Mouse (Mus musculus) erythroblast, embryonic 14.5 days (primary cell): ENCODE results near the gene Kl.

Source experiments
- GATA1 ChIP-seq: IDR thresholded peaks from 2 replicates; pipeline ENCODE4 v1.6.1; 2012; ENCODE audit warnings: low read length, inconsistent platforms, mixed read lengths
- TAL1 ChIP-seq: IDR thresholded peaks from 3 replicates; pipeline ENCODE4 v1.6.1; 2012; ENCODE audit warnings: low read length, inconsistent platforms, mixed read lengths

DNA sequence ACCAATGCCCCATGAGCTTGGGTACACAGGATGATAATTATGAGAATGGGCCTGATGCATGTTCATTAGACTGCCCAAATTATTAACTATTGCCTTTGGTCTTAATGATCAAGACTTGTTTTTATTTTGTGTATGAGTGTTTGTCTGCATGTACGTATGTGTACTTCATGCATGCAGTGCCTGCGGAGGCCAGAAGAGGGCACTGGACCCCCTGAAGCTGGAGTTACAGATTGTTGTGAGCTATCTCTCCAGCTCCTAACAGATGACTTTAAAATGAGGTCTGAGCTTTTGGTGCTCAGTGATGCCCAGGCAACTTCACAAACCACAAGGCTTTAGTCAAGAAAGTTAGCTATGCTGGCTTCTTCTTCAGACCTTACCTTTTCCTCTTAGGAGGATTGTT is 6.8 kb upstream of the Kl start:
- TF ChIP-seq GATA1 (no peak), TAL1 (no peak)
